8 mouse cellular contexts compared by ENCODE assay signal in genomic region chr5:77468467-77468866, GRCm38 (mm10).
DNase-seq lines count a peak whose midpoint lies in the region; ATAC-seq lines count a peak whose summit lies in the region.

No protein-coding gene starts in this region.

- no peaks in the 10 kb centered on the region for H3K36me3 ChIP-seq in heart, embryonic 12.5 days

- 50% methylated on average over 15 of the region's 15 CpGs for WGBS in heart, embryonic 12.5 days

- no peaks in the 10 kb centered on the region for H3K27me3 ChIP-seq in heart, embryonic 12.5 days (replicated peaks)

- peaks cover 6% of the 10 kb centered on the region for H3K4me1 ChIP-seq in heart, embryonic 12.5 days (replicated peaks)

- H3K27ac ChIP-seq in heart, embryonic 12.5 days (ENCODE audit: poor library complexity, severe bottlenecking), result no peak overlapping the region

- H3K4me3 ChIP-seq in heart, embryonic 12.5 days, result no peak overlapping the region

- peak; percentile 76 to 92 for DNase-seq in heart, adult 18-20 months
- peak; percentile 69 for DNase-seq in CD4-positive helper T cell, adult 2 months (ENCODE audit: low read depth, low spot score)
- DNase-seq in adrenal gland, postnatal 25 days, result peak; percentile 80
- peak; percentile 75 to 85 for DNase-seq in kidney, postnatal 25 days
- peak; percentile 82 for DNase-seq in thymus, postnatal 14 days

- H3K9me3 ChIP-seq in heart, embryonic 12.5 days (replicated peaks), result no peaks in the 10 kb centered on the region

- no peak overlapping the region for H3K4me2 ChIP-seq in heart, embryonic 12.5 days

- no peak overlapping the region for H3K9ac ChIP-seq in heart, embryonic 12.5 days

- no peak for ATAC-seq in heart, embryonic 12.5 days (ENCODE audit: insufficient number of reproducible peaks, low FRiP score)
- ATAC-seq in erythroid progenitor cell, adult 5-6 weeks (replicated peaks; ENCODE audit: low FRiP score, poor library complexity, severe bottlenecking), result peak; percentile 59; the same call in 1 of the 2 replicates
- peak; percentile 82 for ATAC-seq in monocyte, adult 5-6 weeks (replicated peaks; ENCODE audit: insufficient number of reproducible peaks, low FRiP score, low TSS enrichment, poor library complexity, severe bottlenecking)
